Mouse (Mus musculus): ENCODE measurements at regions not wholly inside any gene's neighbourhood (a gene's known extent, or its start where the extent isn't known, plus 50 kb on each side); places are given as distances from the start of the nearest gene placed in this dataset.

DNA sequence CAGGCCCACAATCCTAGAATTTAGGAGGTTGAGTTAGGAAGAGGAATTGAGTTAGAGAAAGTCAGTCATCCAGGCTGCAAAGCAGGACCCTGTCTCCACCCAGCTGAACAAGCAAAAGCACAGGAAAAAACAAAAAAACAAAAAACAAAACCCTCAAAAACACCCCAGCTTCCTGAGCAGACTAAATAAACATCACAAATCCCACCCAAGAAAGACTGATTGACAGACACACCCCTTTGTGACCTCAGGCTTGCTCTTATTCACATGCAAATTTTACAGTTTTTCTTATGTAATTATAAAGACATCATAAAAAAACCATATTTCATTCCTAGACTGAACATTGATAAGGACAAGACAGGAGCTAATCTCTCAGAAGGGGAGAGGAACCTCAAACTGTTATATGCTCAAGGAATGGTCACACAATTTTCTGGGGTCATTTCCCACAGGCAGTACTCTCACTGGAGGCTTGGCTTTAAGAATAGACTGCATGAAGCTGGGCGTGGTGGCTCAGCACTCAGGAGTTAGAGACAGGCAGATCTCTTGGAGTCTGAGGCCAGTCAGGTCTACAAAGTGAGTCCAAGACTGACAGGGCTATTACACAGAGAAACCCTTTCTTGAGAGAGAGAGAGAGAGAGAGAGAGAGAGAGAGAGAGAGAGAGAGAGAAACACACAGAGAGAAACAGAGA, 73.8 kb upstream of the Marcks start:
- Histone ChIP-seq H3K9me3 (ENCODE audit: control insufficient read depth, low read length) (no peaks in the 10 kb centered on the region), H3K4me3 (ENCODE audit: insufficient read depth in 1 of 2, low read depth in 2 of 2, low read length in 2 of 2) (no peak overlapping the region), H3K36me3 (replicated peaks; ENCODE audit: control insufficient read depth, insufficient read depth, low read depth) (no peaks in the 10 kb centered on the region), H3K4me2 (ENCODE audit: low read depth) (no peak overlapping the region), H3K27ac (no peak overlapping the region), H3K4me1 (replicated peaks; ENCODE audit: control insufficient read depth in 2 of 2, insufficient read depth in 2 of 2, low read length in 1 of 2) (peaks cover 0 to 2% of the 10 kb centered on the region in 2 experiments; a peak in 1 of 4 replicates), H3K9ac (replicated peaks) (no peak overlapping the region), H3K27me3 (ENCODE audit: control insufficient read depth, insufficient read depth, low read length) (no peaks in the 10 kb centered on the region)
- WGBS (ENCODE audit: insufficient replicate concordance) = 43% methylated on average over 1 of the region's 1 CpGs
- ATAC-seq (ENCODE audit: insufficient read depth) = no peak
- TF ChIP-seq CTCF (IDR thresholded peaks at IDR 0.05; ENCODE audit: low read depth) (no peak), EP300 (IDR thresholded peaks at IDR 0.05; ENCODE audit: low read depth) (no peak)
- no peak for DNase-seq (ENCODE audit: low read depth in 3 of 3, low spot score in 3 of 3)

DNA sequence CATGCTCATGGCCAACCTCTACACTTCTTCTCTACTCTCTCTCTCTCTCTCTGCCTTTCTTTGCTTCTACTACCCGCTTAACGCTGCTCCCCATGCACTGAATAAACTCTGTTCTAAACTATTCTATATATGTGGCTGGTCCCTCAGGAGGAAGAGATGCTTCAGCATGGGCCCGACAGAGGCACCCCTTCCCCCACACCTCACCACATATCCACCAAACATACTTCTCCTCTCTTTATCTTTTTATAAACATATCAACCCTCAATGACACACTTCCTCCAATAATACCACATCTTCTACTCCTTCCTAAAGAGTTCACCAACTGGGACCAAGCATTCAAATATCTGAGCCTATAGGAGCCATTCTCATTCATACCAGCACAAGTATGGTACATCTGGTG, 72.6 kb upstream of the Marcks start:
- no peak overlapping the region for H3K27ac ChIP-seq
- no peaks in the 10 kb centered on the region for H3K27me3 ChIP-seq (ENCODE audit: control insufficient read depth, insufficient read depth, low read length)
- ATAC-seq (ENCODE audit: insufficient read depth) (no peak), DNase-seq (ENCODE audit: low read depth in 3 of 3, low spot score in 3 of 3) (no peak)
- TF ChIP-seq EP300 (IDR thresholded peaks at IDR 0.05; ENCODE audit: low read depth) (no peak), CTCF (IDR thresholded peaks at IDR 0.05; ENCODE audit: low read depth) (no peak)
- no peaks in the 10 kb centered on the region for H3K9me3 ChIP-seq (ENCODE audit: control insufficient read depth, low read length)
- H3K9ac ChIP-seq (replicated peaks) = no peak overlapping the region
- H3K4me1 ChIP-seq (replicated peaks; ENCODE audit: control insufficient read depth in 2 of 2, insufficient read depth in 2 of 2, low read length in 1 of 2) = peaks cover 0 to 2% of the 10 kb centered on the region in 2 experiments; a peak in 1 of 4 replicates
- whole genome bisulfite sequencing (ENCODE audit: insufficient replicate concordance) = 61% methylated on average over 3 of the region's 3 CpGs
- H3K4me2 ChIP-seq (ENCODE audit: low read depth) = no peak overlapping the region
- no peaks in the 10 kb centered on the region for H3K36me3 ChIP-seq (replicated peaks; ENCODE audit: control insufficient read depth, insufficient read depth, low read depth)
- no peak overlapping the region for H3K4me3 ChIP-seq (ENCODE audit: insufficient read depth in 1 of 2, low read depth in 2 of 2, low read length in 2 of 2)

DNA sequence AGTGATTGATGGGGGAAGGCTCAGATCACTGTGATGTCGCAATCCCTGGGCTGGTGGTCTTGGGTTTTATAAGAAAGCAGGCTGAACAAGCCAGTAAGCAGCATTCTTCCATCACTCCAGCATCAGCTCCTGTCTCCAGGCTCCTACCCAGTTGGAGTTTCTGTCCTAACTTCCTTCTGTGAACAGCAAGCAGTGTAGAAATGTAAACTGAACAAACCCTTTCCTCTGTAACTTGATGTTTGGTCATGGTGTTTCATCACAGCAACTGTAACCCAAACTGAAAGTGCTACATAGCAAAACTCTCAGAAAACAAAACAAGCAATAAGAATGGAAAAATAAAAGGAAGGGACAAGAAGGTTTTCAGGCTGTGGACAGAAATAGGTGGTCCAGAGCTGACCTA, 71.5 kb upstream of the Marcks start:
- WGBS (ENCODE audit: insufficient replicate concordance) = 53% methylated on average over 1 of the region's 1 CpGs
- H3K27me3 ChIP-seq (ENCODE audit: control insufficient read depth, insufficient read depth, low read length) = no peaks in the 10 kb centered on the region
- no peak overlapping the region for H3K27ac ChIP-seq
- TF ChIP-seq EP300 (IDR thresholded peaks at IDR 0.05; ENCODE audit: low read depth) (no peak), CTCF (IDR thresholded peaks at IDR 0.05; ENCODE audit: low read depth) (no peak)
- peaks cover 0 to 2% of the 10 kb centered on the region in 2 experiments; a peak in 1 of 4 replicates for H3K4me1 ChIP-seq (replicated peaks; ENCODE audit: control insufficient read depth in 2 of 2, insufficient read depth in 2 of 2, low read length in 1 of 2)
- ATAC-seq (ENCODE audit: insufficient read depth) = no peak
- no peak for DNase-seq (ENCODE audit: low read depth in 3 of 3, low spot score in 3 of 3)
- no peaks in the 10 kb centered on the region for H3K36me3 ChIP-seq (replicated peaks; ENCODE audit: control insufficient read depth, insufficient read depth, low read depth)
- no peak overlapping the region for H3K4me3 ChIP-seq (ENCODE audit: insufficient read depth in 1 of 2, low read depth in 2 of 2, low read length in 2 of 2)
- H3K9ac ChIP-seq (replicated peaks) = no peak overlapping the region
- H3K9me3 ChIP-seq (ENCODE audit: control insufficient read depth, low read length) = no peaks in the 10 kb centered on the region
- no peak overlapping the region for H3K4me2 ChIP-seq (ENCODE audit: low read depth)

DNA sequence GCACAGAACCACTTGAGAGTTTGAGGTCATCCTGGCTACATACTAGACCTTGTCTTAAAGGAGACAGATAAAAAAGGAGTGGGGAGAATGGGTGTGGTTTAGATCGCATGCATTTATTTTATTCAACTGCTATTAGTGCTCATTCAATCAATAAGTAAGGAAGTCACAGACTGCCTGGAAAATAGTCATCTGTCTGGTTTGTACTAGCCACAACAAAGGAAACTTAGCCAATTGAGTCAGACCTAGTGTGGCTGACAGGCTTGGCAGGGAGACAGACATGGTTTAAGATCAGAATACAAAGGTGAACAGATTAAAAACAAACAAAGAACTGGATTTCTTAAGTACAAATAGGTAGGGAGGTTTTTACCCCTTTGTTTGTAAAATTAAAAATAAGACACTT, 68.3 kb upstream of the Marcks start:
- H3K36me3 ChIP-seq (replicated peaks; ENCODE audit: control insufficient read depth, insufficient read depth, low read depth) = no peaks in the 10 kb centered on the region
- H3K4me2 ChIP-seq (ENCODE audit: low read depth) = no peak overlapping the region
- H3K27me3 ChIP-seq (ENCODE audit: control insufficient read depth, insufficient read depth, low read length) = no peaks in the 10 kb centered on the region
- H3K4me1 ChIP-seq (replicated peaks; ENCODE audit: control insufficient read depth in 2 of 2, insufficient read depth in 2 of 2, low read length in 1 of 2) = no peaks in the 10 kb centered on the region
- H3K9me3 ChIP-seq (ENCODE audit: control insufficient read depth, low read length) = no peaks in the 10 kb centered on the region
- H3K27ac ChIP-seq = no peak overlapping the region
- no peak for TF ChIP-seq CTCF (IDR thresholded peaks at IDR 0.05; ENCODE audit: low read depth)
- no peak for TF ChIP-seq EP300 (IDR thresholded peaks at IDR 0.05; ENCODE audit: low read depth)
- DNase-seq (ENCODE audit: low read depth in 3 of 3, low spot score in 3 of 3) (no peak), ATAC-seq (ENCODE audit: insufficient read depth) (no peak)
- 50% methylated on average over 1 of the region's 1 CpGs for WGBS (ENCODE audit: insufficient replicate concordance)
- H3K4me3 ChIP-seq (ENCODE audit: insufficient read depth in 1 of 2, low read depth in 2 of 2, low read length in 2 of 2) = no peak overlapping the region
- H3K9ac ChIP-seq (replicated peaks) = no peak overlapping the region

GRCm38 (mm10) chr10:37206546-37206945, 67.8 kb upstream of the Marcks start:
- Histone ChIP-seq H3K4me1 (replicated peaks; ENCODE audit: control insufficient read depth in 2 of 2, insufficient read depth in 2 of 2, low read length in 1 of 2) (no peaks in the 10 kb centered on the region), H3K27ac (no peak overlapping the region), H3K36me3 (replicated peaks; ENCODE audit: control insufficient read depth, insufficient read depth, low read depth) (no peaks in the 10 kb centered on the region), H3K4me3 (ENCODE audit: insufficient read depth in 1 of 2, low read depth in 2 of 2, low read length in 2 of 2) (no peak overlapping the region), H3K27me3 (ENCODE audit: control insufficient read depth, insufficient read depth, low read length) (no peaks in the 10 kb centered on the region), H3K9ac (replicated peaks) (no peak overlapping the region), H3K4me2 (ENCODE audit: low read depth) (no peak overlapping the region), H3K9me3 (ENCODE audit: control insufficient read depth, low read length) (no peaks in the 10 kb centered on the region)
- WGBS (ENCODE audit: insufficient replicate concordance) = 67% methylated on average over 4 of the region's 4 CpGs
- DNase-seq (ENCODE audit: low read depth in 3 of 3, low spot score in 3 of 3) = no peak
- no peak for ATAC-seq (ENCODE audit: insufficient read depth)
- TF ChIP-seq EP300 (IDR thresholded peaks at IDR 0.05; ENCODE audit: low read depth) (no peak), CTCF (IDR thresholded peaks at IDR 0.05; ENCODE audit: low read depth) (no peak)
